Mouse (Mus musculus): ENCODE results near the gene Coq6.

DNA sequence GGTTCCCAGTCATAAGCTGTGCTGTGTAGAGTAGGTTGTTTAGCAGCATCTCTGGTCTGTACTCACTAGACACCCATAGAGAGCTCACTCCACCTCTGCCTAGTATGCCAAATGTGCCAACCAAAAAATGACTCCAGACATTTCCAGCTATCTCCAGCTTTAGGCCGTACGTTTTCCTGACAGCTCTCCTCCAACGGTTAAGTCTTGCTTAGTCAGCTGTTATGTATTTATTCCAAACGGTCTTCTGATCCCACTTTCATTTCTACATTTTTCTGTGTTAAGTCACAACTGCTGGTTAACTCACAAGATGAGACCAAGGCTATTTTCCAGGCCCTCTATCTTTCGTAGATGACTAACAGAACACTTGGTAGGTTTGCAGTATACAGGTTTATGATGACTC lies 37.2 kb downstream of the Coq6 start:
- TF ChIP-seq CTCF (IDR thresholded peaks at IDR 0.05; ENCODE audit: extremely low read depth, insufficient read depth, insufficient read length, insufficient replicate concordance) (no peak), POLR2A (IDR thresholded peaks at IDR 0.05; ENCODE audit: low read depth, low read length) (no peak)

Measured in spleen, adult 2 months (tissue).